Mouse (Mus musculus) left cerebral cortex, adult 2 months (tissue): ENCODE measurements around the gene Pelp1. TPM values are rescaled to one million over a fixed set of nuclear protein-coding genes. Genes with fewer than 3 reads are reported as not detected.
"Not testable (repeated sequence)": the region's sequence is repeated elsewhere in the genome, so short reads cannot be mapped to it uniquely, and the experiment has no call there.

ENCODE experiments used
- DNase-seq, 2 experiments: peaks; one replicate each; pipeline ENCODE4 v3.0.0; 2021 to 2022; ENCODE audit warnings: low spot score in 2 of 2, mixed read lengths in 1 of 2; ENCODE audit errors: extremely low spot score in 1 of 2
- H3K27ac ChIP-seq: fragments of 200-600 bp; 2 replicates; pipeline ENCODE4 v1.8.1; 2022
- H3K4me3 ChIP-seq: fragments of 200-600 bp; 2 replicates; pipeline ENCODE4 v1.8.1; 2022
- CTCF ChIP-seq: fragments of 200-600 bp; IDR thresholded peaks from 2 replicates; pipeline ENCODE4 v1.8.1; 2022; ENCODE audit warnings: antibody characterized with exemption, mild to moderate bottlenecking, moderate library complexity
- intact Hi-C: fragments of 180-260 bp; cut with DNase I; formaldehyde crosslinking; loops from one replicate; pipeline ENCODE4 v1.15.1; 2025
- total RNA-seq, 2 experiments: library from RNA; stranded (reverse); gene quantifications; 2 replicates each; pipeline ENCODE4 v1.2.3; 2021

The Pelp1 gene
- total RNA-seq, 2 experiments from 2014 or later, result 34.6 to 36.2 TPM

GRCm38 (mm10) chr11:70440637-70441036 lies 30.8 kb upstream of the Pelp1 start:
- TF ChIP-seq CTCF, result no peak
- H3K27ac ChIP-seq, result no peak overlapping the region
- intact Hi-C loops, result no loop called here
- H3K4me3 ChIP-seq, result no peak overlapping the region
- DNase-seq, result no peak

DNA sequence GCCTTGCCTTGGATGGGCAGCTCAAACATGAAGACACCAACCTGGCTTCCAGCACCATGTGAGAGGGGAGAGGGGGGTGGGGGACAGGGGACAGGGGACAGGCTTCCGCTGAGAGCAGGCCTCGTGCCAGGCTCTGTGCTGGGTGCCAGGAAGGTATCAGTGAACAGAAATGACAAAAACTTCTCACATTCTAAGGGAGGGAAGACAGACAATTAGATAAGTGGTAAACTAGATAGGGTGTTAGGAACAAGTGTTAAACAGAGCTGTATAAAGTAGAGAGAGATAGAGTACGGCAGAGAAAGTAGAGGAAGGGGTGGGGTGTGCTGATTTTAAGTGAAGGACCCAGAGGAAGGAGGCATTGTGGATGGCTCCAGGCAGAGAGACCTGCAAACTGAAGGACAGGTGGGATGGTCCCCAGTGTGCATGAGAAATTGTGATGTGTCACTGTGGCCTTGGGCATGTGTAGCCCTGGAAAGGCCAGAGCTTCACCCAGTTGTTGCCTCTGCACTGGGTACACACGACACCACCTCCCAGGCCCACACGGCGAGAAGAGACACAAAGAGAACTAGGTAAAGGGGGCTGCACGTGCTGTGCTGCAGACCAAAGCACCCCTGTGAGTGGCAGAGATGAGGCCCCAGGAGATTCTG lies 29.0 kb upstream of the Pelp1 start:
- DNase-seq, result no peak
- TF ChIP-seq CTCF, result no peak
- Histone ChIP-seq H3K4me3 (no peak overlapping the region), H3K27ac (no peak overlapping the region)
- intact Hi-C loops, result no loop called here

DNA sequence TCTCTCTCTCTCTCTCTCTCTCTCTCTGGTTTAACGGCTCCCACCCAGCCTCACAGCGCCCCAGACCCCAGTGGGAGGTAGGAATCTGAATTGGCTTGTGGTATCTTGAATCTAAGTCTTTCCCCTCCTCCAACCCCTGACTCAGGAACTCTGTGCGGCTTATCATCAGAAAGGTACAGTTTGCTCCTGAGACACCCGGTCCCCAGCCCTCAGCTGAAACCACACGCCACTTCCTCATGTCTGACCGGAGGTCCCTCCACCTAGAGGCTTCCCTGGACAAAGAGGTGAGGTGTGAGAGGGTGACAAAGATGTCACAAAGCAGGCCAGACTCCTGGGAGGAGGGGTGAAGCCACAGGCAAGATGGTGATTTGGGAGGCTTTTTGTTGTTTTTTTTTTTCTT lies 27.6 kb upstream of the Pelp1 start:
- no peak overlapping the region for H3K27ac ChIP-seq
- DNase-seq, result no peak
- intact Hi-C loops, result no loop called here
- TF ChIP-seq CTCF, result no peak
- H3K4me3 ChIP-seq, result no peak overlapping the region

GRCm38 (mm10) chr11:70435476-70435875 lies 25.6 kb upstream of the Pelp1 start:
- Histone ChIP-seq H3K27ac (no peak overlapping the region), H3K4me3 (no peak overlapping the region)
- intact Hi-C loops, result no loop called here
- DNase-seq, result no peak
- TF ChIP-seq CTCF, result no peak

DNA sequence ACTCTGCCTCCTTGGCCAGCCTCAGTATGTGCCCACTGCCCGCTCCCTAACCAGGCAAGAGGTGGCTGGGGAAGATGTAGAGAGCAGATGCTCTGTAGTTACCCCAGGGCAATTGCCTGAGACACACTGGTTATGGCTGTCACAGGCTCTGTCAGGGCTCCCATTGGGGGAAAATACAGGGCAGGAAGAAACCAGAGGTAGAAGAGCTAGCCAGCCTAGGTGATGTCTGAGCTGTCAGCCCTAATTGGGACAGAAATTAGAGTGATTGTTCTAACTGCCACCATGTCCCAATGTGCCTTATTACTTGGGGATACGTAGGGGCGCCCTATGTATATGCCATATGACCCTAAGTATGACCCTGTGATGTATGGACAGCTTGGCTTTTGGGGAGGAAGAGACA lies 24.1 kb upstream of the Pelp1 start:
- TF ChIP-seq CTCF, result no peak
- DNase-seq, result no peak
- no peak overlapping the region for H3K27ac ChIP-seq
- no peak overlapping the region; the same call in 1 of the 2 replicates for H3K4me3 ChIP-seq
- intact Hi-C loops, result loop anchor here (1.0 to 5.0 kb wide), 4 partner anchors 17 to 323 kb away; partner anchors contain the start of genes Med11, Pelp1 and Tm4sf5

- Histone ChIP-seq H3K27ac (no peak overlapping the region), H3K4me3 (peak overlapping the region; percentile 99)
- intact Hi-C loops, result loop anchor here (1.0 to 5.0 kb wide), 4 partner anchors 18 to 324 kb away; partner anchors contain the start of genes Med11, Pelp1 and Tm4sf5
- TF ChIP-seq CTCF, result no peak
- no peak for DNase-seq
Observed at GRCm38 (mm10) chr11:70433569-70433943, 23.7 kb upstream of the Pelp1 start.

- H3K4me3 ChIP-seq, result peak overlapping the region; percentile 99
Observed at GRCm38 (mm10) chr11:70432895-70433568, 23.2 kb upstream of the Pelp1 start.

DNA sequence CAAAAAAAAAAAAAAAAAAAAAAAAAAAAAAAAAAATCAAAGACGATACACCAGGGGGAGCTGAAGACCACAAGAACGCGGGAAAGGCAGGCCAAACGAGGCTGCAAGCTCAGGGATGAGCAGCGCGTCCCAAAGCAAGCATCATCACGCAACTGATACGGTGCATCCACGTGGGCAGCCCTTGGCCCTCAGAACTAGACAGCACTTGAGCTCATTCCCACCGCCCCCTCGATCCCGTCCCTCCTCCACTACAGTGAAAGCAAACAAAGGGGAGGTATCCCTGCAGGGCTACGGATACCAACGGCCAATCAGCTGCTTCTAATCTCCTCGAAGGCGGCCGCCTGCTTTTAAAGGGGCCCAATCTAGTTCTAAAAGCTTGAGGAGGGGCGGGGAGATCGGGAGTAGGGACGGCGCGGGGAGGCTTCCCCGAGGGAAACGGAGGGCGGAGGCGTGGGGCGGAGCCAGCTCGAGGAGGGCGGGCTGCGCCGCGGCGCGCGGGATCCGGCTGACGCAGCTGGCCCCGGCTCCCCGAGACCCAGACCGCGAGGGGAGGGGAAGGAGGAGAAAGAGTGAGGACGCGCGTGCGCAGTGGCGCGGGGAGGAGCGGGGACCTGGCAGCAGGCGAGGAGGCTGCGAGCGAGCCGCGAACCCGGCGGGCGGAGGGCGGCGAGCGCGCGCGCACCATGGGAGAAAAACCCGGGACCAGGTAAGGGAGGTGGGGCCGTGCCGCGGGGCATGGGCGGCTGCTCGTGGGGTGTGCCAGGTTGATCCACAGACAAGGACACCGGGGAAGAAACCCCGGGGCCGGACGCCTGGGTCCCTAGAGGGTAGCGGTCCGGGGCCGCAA lies 22.4 kb upstream of the Pelp1 start, which contains the start of gene Arrb2:
TSS of gene Arrb2 (plus strand) at position 588 of the 847 bp plus-strand sequence.
- intact Hi-C loops, result loop anchor here (2.0 to 5.0 kb wide), 3 partner anchors 21 to 325 kb away; partner anchors contain the start of genes Pelp1 and Tm4sf5
- Histone ChIP-seq H3K27ac (peak within 1 kb of the TSS; percentile 90), H3K4me3 (peak within 1 kb of the TSS; percentile 99)
- peak; percentile 56 for TF ChIP-seq CTCF
- DNase-seq, result peak; percentile 98 to 99

More at GRCm38 (mm10) chr11:70432895-70433568, 23.2 kb upstream of the Pelp1 start:
- DNase-seq, result no peak
- TF ChIP-seq CTCF, result no peak
- H3K27ac ChIP-seq, result peak overlapping the region; percentile 90
- intact Hi-C loops, result loop anchor here (1.0 to 5.0 kb wide), 4 partner anchors 18 to 324 kb away; partner anchors contain the start of genes Med11, Pelp1 and Tm4sf5

DNA sequence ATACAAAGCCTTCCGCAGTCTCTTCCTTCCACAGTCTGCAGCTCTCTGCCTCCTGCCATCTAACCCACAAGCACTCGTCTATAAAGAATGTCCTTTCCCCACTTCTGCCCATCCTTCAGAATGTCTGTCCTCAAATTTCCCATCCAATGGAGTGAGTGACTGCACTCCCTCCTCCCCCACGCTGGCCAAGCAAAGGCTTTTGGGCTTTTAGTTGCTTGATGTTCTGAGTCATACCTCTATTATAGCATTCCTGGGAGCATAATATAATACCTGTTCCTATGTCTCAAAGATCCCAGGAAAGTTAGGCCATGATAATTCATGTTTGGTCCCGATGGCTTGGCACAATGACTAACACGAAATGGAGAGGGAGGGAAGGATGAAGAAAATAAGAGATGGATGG lies 21.7 kb upstream of the Pelp1 start:
- no peak for DNase-seq
- peak overlapping the region; percentile 99; the same call in 1 of the 2 replicates for H3K4me3 ChIP-seq
- TF ChIP-seq CTCF, result no peak
- H3K27ac ChIP-seq, result peak overlapping the region; percentile 90
- intact Hi-C loops, result loop anchor here (5.0 kb wide), 2 partner anchors 76 to 326 kb away; partner anchors contain the start of gene Tm4sf5

DNA sequence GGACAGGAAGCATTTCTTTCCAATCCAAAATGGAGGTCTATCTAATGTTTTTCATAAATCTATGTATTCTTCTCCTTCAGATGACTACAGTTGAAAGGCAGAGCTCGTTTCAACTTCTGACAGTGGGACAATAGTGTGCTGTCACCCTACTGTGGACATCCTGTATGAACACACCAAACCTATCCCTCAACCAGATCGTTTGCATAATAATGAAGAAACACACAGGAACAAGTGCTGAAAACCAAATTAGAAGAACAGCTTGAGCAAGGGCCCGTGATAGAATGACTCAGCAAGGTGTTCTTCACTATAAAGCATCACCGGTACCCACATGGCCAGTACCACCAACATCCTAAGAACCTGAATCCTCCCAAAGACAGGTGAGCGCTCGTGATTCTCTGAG lies 16.8 kb upstream of the Pelp1 start:
- intact Hi-C loops, DNase-seq, H3K27ac ChIP-seq, H3K4me3 ChIP-seq: not testable (repeated sequence)

- no peak overlapping the region for H3K4me3 ChIP-seq
- H3K27ac ChIP-seq, result no peak overlapping the region
- DNase-seq, result no peak
- no peak for TF ChIP-seq CTCF
- intact Hi-C loops, result no loop called here
Observed at GRCm38 (mm10) chr11:70419486-70419885, 9.7 kb upstream of the Pelp1 start.
